Mouse (Mus musculus) kidney, embryonic 16.5 days (tissue): Measurements from ENCODE around the gene Pacs2. TPM values are rescaled to one million over a fixed set of nuclear protein-coding genes. Genes with fewer than 3 reads are reported as not detected.

Source experiments
- ATAC-seq: fragments of 200-750 bp; cut with Nextera tagmentation; 2 replicates; pipeline ENCODE4 v1.8.0; 2017; ENCODE audit warnings: moderate TSS enrichment; ENCODE audit not compliant: low FRiP score, low TSS enrichment
- H3K27ac ChIP-seq: fragments of 300-500 bp; sonication (generic); 2 replicates; pipeline ENCODE4 v1.5.1; 2014; ENCODE audit warnings: low read length
- H3K27me3 ChIP-seq: fragments of 300-500 bp; sonication (generic); 2 replicates; pipeline ENCODE4 v1.6.1; 2014; ENCODE audit warnings: low read length, control low read depth, mixed read lengths; ENCODE audit not compliant: insufficient read depth
- H3K36me3 ChIP-seq: fragments of 300-500 bp; sonication (generic); 2 replicates; pipeline ENCODE4 v1.6.1; 2014; ENCODE audit warnings: low read length, control low read depth, mixed read lengths; ENCODE audit not compliant: insufficient read depth
- H3K4me1 ChIP-seq: fragments of 300-500 bp; sonication (generic); 2 replicates; pipeline ENCODE4 v1.6.1; 2014; ENCODE audit warnings: low read length, control low read depth, mixed read lengths; ENCODE audit not compliant: insufficient read depth
- H3K4me2 ChIP-seq: fragments of 300-500 bp; sonication (generic); replicated peaks from 2 replicates; pipeline ENCODE4 v1.6.1; 2014; ENCODE audit warnings: low read depth, low read length
- H3K4me3 ChIP-seq: fragments of 300-500 bp; sonication (generic); 2 replicates; pipeline ENCODE4 v1.5.1; 2014; ENCODE audit warnings: mild to moderate bottlenecking, low read length
- H3K9ac ChIP-seq: fragments of 300-500 bp; sonication (generic); replicated peaks from 2 replicates; pipeline ENCODE4 v1.6.1; 2014; ENCODE audit warnings: low read length
- H3K9me3 ChIP-seq: fragments of 300-500 bp; sonication (generic); 2 replicates; pipeline ENCODE4 v1.6.1; 2016; ENCODE audit warnings: low read length, control low read depth
- WGBS: fragments of 180-500 bp; shearing (Covaris S2); extraction: QIAGEN DNeasy Blood & Tissue Kit; methylation state at CpG from one replicate; pipeline ENCODE4 v1.1.7; 2014; 5-methylcytosine and 5-hydroxymethylcytosine counted together
- polyA plus RNA-seq: library from polyadenylated mRNA; unstranded; fragments of >200 nt; fragmentation: Nextera tagmentation; extraction: Ambion mirVana; gene quantifications from 2 replicates; pipeline ENCODE4 v1.2.1, GENCODE M21; 2015

Gene Pacs2
- polyA plus RNA-seq, 1 experiment from 2014 or later = 13.8 TPM

DNA sequence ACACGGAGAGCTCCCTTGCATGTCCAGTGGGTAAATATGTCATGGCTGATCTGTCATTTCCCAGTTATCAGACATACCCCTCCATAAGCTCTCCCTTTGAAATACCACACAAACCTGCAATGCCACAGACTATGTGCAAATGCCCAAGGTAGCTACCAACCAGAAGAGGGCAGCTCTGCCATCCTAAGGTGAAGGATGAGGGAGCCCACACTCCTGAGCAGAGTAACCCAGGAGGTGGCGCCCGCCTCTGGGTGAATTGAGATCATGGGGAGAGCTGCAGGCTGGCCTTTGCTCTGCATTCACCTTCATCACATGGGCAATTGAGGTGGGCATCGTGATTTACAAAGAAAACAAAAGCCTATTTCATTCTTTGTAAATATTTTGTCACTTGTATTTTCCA is 9.3 kb upstream of the Pacs2 start:
- no peak for ATAC-seq
- Histone ChIP-seq H3K36me3 (no peaks in the 10 kb centered on the region), H3K4me3 (no peak overlapping the region), H3K4me1 (peaks cover 11% of the 10 kb centered on the region), H3K4me2 (no peak overlapping the region), H3K27ac (no peak overlapping the region), H3K27me3 (no peaks in the 10 kb centered on the region), H3K9me3 (no peaks in the 10 kb centered on the region), H3K9ac (no peak overlapping the region)
- WGBS = 25% methylated on average over 4 of the region's 4 CpGs

DNA sequence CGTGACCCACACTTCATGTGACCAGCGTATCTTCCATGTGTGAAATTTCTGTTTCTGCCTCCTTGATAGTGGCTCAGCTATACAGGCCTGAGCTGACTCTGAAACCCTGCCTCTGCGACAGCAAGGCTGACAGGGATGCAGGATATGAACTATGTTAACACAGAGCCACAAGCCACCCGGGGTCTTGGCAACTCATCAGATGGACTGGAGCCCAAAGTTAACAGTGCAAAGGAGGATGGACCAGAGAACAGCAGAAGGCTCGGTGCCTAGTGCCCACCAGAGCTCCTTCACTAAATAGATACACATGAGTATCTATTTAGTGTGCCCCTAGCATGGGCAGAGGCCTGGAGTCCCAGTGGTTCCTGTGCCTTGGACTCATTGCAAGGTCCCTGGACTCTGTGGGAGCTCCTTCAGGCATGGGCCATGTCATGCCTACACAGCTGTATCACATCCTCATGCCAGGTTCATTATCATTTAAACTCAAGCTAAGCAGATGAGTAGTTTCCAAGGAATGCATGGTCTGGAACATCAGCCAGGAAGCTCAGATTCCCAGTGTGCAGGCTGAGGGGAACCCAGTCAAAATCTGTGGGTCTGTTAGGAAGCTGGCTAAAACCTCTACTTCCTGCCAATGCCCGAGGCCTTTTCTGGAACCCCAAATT is 2.5 kb upstream of the Pacs2 start:
- no peak overlapping the region for H3K27ac ChIP-seq
- no peak for ATAC-seq
- H3K27me3 ChIP-seq = no peaks in the 10 kb centered on the region
- H3K4me1 ChIP-seq = peaks cover 21% of the 10 kb centered on the region
- H3K4me2 ChIP-seq = no peak overlapping the region
- H3K9me3 ChIP-seq = no peaks in the 10 kb centered on the region
- no peaks in the 10 kb centered on the region for H3K36me3 ChIP-seq
- H3K9ac ChIP-seq = no peak overlapping the region
- H3K4me3 ChIP-seq = no peak overlapping the region
- WGBS = 86% methylated on average over 6 of the region's 6 CpGs

DNA sequence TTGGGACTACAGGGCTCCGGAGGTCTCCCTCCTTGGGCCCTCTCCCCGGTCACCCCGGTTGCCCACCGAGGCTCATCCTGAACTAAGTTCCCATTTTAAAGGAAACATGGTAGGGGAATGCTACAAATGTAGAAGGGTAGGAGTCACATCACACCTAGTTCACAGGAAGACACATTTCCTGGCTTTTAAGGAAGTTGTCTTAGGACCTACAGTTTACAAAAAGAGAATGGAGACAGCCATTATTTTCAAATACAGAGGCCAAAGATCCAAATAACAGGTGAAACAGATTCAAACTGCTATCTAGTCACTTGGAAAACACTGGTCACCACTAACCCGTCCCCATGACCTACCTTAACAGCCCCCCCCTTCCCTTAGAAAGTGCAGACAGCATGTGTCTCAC is 1.9 kb upstream of the Pacs2 start:
- Histone ChIP-seq H3K27ac (no peak overlapping the region; the same call in 1 of the 2 replicates), H3K4me3 (no peak overlapping the region), H3K4me2 (no peak overlapping the region), H3K9ac (no peak overlapping the region), H3K27me3 (no peaks in the 10 kb centered on the region), H3K9me3 (no peaks in the 10 kb centered on the region), H3K4me1 (peaks cover 28% of the 10 kb centered on the region), H3K36me3 (no peaks in the 10 kb centered on the region)
- WGBS = 87% methylated on average over 5 of the region's 5 CpGs
- no peak for ATAC-seq

DNA sequence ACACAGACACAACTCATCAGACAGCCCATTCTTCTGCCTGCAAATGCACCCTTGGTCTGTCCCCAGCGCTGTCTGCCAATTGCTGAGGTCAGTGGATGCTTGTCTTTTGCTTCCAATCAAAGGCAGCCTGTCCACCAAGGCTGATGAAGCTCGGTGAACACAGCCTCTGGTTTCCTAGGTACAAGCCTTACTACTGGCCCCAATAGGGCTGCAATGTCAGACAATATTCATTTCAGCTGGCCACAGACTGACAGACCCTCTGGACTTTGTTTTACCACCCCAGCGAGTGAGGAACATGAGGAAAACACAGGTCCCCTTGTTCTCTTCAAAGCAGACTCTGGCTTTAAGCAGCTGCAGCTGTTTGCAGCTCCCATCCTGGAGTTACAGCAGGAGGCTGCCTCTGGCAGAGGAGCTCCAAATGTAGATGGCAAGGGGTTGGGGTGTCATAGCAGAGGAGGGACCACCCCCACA is 1.3 kb upstream of the Pacs2 start:
- Histone ChIP-seq H3K4me2 (peak overlapping the region; percentile 62; the same call in 1 of the 2 replicates), H3K36me3 (no peaks in the 10 kb centered on the region), H3K27me3 (no peaks in the 10 kb centered on the region), H3K4me1 (peaks cover 28% of the 10 kb centered on the region), H3K9me3 (no peaks in the 10 kb centered on the region), H3K9ac (peak overlapping the region; percentile 78), H3K4me3 (no peak overlapping the region), H3K27ac (peak overlapping the region; percentile 88)
- 74% methylated on average over 3 of the region's 3 CpGs for WGBS
- no peak for ATAC-seq

DNA sequence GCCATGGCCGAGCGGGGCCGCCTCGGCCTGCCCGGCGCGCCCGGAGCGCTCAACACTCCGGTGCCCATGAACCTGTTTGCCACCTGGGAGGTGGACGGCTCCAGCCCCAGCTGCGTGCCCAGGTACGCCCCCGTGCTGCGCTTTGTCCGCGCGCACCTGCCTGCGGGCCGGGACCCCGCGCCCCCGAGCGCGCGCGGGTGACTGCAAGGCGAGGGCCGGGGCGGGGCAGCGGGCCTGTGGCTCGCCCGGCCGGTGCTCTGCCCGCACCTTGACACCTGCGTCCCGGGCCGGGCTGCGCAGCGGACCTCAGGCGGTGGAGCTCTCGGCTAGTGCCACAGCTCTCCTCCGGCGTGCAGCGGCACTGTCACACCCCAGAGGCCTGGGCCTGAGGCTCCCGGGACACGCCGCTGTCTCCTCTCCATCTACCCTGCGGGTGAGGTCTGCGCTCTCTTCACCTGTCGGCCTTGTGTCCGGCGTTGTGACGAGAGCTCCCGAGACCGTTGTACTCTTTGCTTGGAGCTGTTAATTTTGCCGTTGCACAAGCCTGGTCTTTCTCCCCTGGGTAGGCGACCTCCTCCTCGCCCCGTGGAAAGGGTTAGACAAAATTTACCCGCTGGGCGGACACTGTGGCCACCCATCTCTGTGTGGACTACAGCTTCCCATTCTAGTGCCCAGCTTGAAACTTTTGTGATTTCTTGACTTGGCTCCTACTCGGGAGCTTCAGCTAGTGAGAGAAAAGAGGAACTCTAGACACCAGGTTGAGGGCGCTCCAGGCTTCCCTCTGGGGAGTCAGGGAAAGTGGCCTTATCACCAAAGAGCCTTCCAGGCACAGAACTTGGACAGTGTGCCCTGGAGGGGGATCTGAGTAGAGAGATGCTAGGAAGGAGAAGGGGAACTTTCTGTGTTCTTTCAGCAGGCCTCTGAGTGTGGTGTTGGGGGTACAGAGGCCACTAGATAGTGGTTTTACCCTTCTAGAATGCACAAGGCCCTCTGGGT is 551 bp downstream of the Pacs2 start:
- H3K4me1 ChIP-seq = peaks cover 28% of the 10 kb centered on the region
- H3K36me3 ChIP-seq = no peaks in the 10 kb centered on the region
- H3K27me3 ChIP-seq = no peaks in the 10 kb centered on the region
- peak; percentile 50 for ATAC-seq
- H3K9me3 ChIP-seq = no peaks in the 10 kb centered on the region
- peak overlapping the region; percentile 75 for H3K27ac ChIP-seq
- peak overlapping the region; percentile 87 for H3K4me2 ChIP-seq
- H3K9ac ChIP-seq = peak overlapping the region; percentile 91
- H3K4me3 ChIP-seq = peak overlapping the region; percentile 85
- WGBS = under 1% methylated on average over 62 of the region's 64 CpGs

DNA sequence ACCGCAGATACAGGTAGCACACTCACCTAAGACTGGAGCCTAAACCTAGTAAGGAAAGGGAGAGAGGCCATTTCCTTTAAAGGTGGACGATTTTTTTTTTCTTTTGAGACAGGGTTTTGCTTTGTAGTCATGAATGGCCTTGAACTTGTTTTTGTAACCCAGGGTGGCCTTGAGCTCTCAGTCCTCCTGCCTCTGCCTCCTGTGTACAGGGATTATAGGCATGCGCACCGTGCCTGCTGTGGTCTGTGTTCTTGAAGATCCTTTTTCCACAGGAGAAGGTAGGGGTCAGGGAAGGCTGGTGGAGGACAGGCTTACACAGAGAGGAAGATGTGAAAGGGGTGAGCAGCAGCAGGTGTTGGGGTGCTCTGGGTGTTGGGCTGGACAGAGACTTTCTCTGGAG is 1.6 kb downstream of the Pacs2 start:
- Histone ChIP-seq H3K27me3 (no peaks in the 10 kb centered on the region), H3K9ac (no peak overlapping the region), H3K9me3 (no peaks in the 10 kb centered on the region), H3K4me3 (no peak overlapping the region), H3K27ac (no peak overlapping the region), H3K4me1 (peaks cover 28% of the 10 kb centered on the region), H3K36me3 (no peaks in the 10 kb centered on the region), H3K4me2 (no peak overlapping the region; the same call in 1 of the 2 replicates)
- 68% methylated on average over 4 of the region's 4 CpGs for WGBS
- ATAC-seq = no peak

DNA sequence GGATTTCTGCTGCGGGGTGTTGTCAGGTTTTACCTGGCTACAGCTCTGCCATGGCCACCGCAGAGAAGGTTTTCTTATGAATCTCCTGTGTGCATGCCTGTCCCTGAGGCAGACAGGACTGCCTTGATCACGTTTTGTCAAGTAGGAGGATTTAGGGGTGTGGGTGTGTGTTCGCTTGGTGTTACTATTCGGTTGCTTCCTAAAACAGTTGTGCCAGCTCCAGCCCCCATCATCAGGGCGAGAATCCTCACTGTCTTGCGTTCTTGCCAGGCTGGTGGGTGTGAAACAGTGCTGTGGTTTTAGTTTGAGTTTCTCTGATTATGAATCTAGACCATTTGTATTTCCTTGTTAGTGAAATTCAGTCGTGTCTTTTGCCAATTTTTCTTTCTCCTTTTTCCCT is 2.7 kb downstream of the Pacs2 start:
- H3K4me2 ChIP-seq = no peak overlapping the region
- no peaks in the 10 kb centered on the region for H3K27me3 ChIP-seq
- H3K9ac ChIP-seq = no peak overlapping the region
- 76% methylated on average over 8 of the region's 8 CpGs for WGBS
- no peak overlapping the region for H3K27ac ChIP-seq
- H3K9me3 ChIP-seq = no peaks in the 10 kb centered on the region
- peaks cover 28% of the 10 kb centered on the region for H3K4me1 ChIP-seq
- no peaks in the 10 kb centered on the region for H3K36me3 ChIP-seq
- no peak for ATAC-seq
- no peak overlapping the region for H3K4me3 ChIP-seq

DNA sequence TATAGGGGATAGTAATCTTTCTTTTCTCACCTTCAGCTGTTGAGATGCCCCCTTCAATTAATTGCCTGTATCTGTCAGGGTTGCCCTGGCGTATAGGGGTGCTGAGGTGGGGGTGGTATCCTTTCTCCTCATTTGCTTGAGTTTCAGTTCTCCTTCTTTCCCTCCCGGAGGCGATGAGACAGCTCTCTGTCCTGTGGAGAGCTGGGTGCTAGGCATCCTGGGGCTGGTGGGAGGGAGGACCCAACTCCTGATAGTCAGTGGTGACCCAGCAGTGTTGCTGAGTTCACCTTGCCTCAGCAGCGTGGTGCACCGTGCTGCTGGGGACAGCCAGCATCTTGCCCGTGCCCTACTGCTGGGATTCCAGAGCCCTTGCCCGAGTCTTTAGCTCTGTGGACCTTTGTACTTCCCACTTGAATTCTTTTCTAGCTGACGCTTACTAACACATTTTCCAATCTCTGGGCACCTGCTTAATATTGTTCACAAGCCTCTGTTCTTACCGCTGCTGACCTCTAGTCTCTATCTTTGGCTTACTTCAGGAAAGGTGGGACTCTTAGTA is 3.2 kb downstream of the Pacs2 start:
- H3K4me3 ChIP-seq = no peak overlapping the region
- 73% methylated on average over 9 of the region's 9 CpGs for WGBS

DNA sequence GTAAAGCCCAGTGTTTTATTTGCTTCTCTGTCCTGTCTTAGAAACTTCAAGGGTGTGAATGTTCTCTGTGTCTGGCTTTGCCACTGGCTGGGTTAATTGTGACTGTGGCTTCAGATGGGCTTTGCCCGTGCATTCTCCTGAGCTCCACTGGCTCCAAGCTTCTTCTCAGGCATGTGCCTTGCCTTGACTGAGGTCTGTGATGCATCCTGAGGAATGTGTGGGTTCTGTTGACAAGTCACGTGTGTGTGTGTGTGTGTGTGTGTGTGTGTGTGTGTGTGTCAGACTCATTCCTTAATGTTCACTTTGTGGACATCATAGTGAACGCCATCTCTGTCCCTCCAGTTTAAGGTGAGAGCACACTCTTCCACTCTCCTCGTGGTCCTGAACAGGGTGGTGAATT is 4.5 kb downstream of the Pacs2 start:
- WGBS = 74% methylated on average over 4 of the region's 4 CpGs
- Histone ChIP-seq H3K4me1 (peaks cover 20% of the 10 kb centered on the region), H3K9ac (no peak overlapping the region), H3K4me2 (no peak overlapping the region), H3K27ac (no peak overlapping the region), H3K4me3 (no peak overlapping the region), H3K9me3 (no peaks in the 10 kb centered on the region), H3K27me3 (no peaks in the 10 kb centered on the region), H3K36me3 (no peaks in the 10 kb centered on the region)
- ATAC-seq = no peak

More for the DNA sequence above, 3.2 kb downstream of the Pacs2 start:
- H3K4me2 ChIP-seq = no peak overlapping the region
- H3K4me1 ChIP-seq = peaks cover 28% of the 10 kb centered on the region
- H3K27me3 ChIP-seq = no peaks in the 10 kb centered on the region
- H3K9ac ChIP-seq = no peak overlapping the region
- no peaks in the 10 kb centered on the region for H3K36me3 ChIP-seq
- no peaks in the 10 kb centered on the region for H3K9me3 ChIP-seq
- no peak for ATAC-seq
- H3K27ac ChIP-seq = no peak overlapping the region
